ENCODE assay signal across 8 mouse cellular contexts in genomic region chr16:4877701-4878100, GRCm38 (mm10). TPM values are rescaled to one million over a fixed set of nuclear protein-coding genes. Genes with fewer than 3 reads are reported as not detected.
A peak's percentile ranks its signal among the peaks of the same experiment; 100 is the strongest.
DNase-seq lines count a peak whose midpoint lies in the region; ATAC-seq and TF ChIP-seq lines count a peak whose summit lies in the region.

No protein-coding gene starts in this region.

- H3K9ac ChIP-seq in liver, embryonic 12.5 days, result peak overlapping the region; percentile 93
- H3K9ac ChIP-seq in stomach, postnatal 0 days (ENCODE audit: low read length), result peak overlapping the region; percentile 92

- TF ChIP-seq POLR2A in thymus, adult 2 months (IDR thresholded peaks at IDR 0.05; ENCODE audit: control insufficient read depth, extremely low read depth, insufficient read depth, low read length, poor library complexity), result no peak

- TF ChIP-seq EP300 in stomach, postnatal 0 days (optimal IDR thresholded peaks at IDR 0.05), result no peak

- H3K4me3 ChIP-seq in thymus, adult 2 months (ENCODE audit: control insufficient read depth, insufficient read depth, low read length), result peak overlapping the region; percentile 30
- H3K4me3 ChIP-seq in liver, embryonic 12.5 days, result peak overlapping the region; percentile 87
- H3K4me3 ChIP-seq in stomach, postnatal 0 days (ENCODE audit: low read depth, low read length), result peak overlapping the region; percentile 89

- no peak for ATAC-seq in liver, embryonic 12.5 days
- ATAC-seq in stomach, postnatal 0 days (ENCODE audit: low FRiP score, low TSS enrichment), result no peak

- H3K36me3 ChIP-seq in thymus, adult 2 months (ENCODE audit: control insufficient read depth, insufficient read depth, low read length), result no peaks in the 10 kb centered on the region
- H3K36me3 ChIP-seq in liver, embryonic 12.5 days, result peaks cover 34% of the 10 kb centered on the region
- peaks cover 2% of the 10 kb centered on the region; the same call in 1 of the 2 replicates for H3K36me3 ChIP-seq in stomach, postnatal 0 days (ENCODE audit: control insufficient read depth, insufficient read depth, low read length)

- peak; percentile 94 for DNase-seq in heart, adult 11 months
- no peak for DNase-seq in heart, postnatal 25 days (ENCODE audit: low spot score)
- DNase-seq in thymus, adult 2 months, result no peak
- no peak for DNase-seq in thymus, postnatal 4 days
- DNase-seq in stomach, postnatal 0 days (ENCODE audit: low spot score), result no peak
- no peak for DNase-seq in left cerebral cortex, adult 11 months (ENCODE audit: low spot score)
- no peak for DNase-seq in kidney, adult 8-10 months

- TF ChIP-seq CTCF in thymus, adult 2 months (IDR thresholded peaks at IDR 0.05; ENCODE audit: borderline replicate concordance, control insufficient read depth, extremely low read depth, insufficient read depth, low read length, poor library complexity), result no peak
- TF ChIP-seq CTCF in stomach, postnatal 0 days (IDR thresholded peaks at IDR 0.05; ENCODE audit: low read depth), result no peak

- H3K9me3 ChIP-seq in liver, embryonic 12.5 days (replicated peaks), result no peaks in the 10 kb centered on the region
- no peaks in the 10 kb centered on the region for H3K9me3 ChIP-seq in stomach, postnatal 0 days (ENCODE audit: control insufficient read depth, low read length)

- peak overlapping the region; percentile 92 for H3K27ac ChIP-seq in thymus, adult 2 months (ENCODE audit: control insufficient read depth, insufficient read depth, low read length)
- H3K27ac ChIP-seq in liver, embryonic 12.5 days, result peak overlapping the region; percentile 99
- peak overlapping the region; percentile 99 for H3K27ac ChIP-seq in stomach, postnatal 0 days (replicated peaks)

- H3K4me1 ChIP-seq in thymus, adult 2 months (replicated peaks; ENCODE audit: control insufficient read depth, insufficient read depth, low read length), result peaks cover 34% of the 10 kb centered on the region
- peaks cover 80% of the 10 kb centered on the region for H3K4me1 ChIP-seq in liver, embryonic 12.5 days
- peaks cover 7% of the 10 kb centered on the region for H3K4me1 ChIP-seq in stomach, postnatal 0 days (replicated peaks; ENCODE audit: control insufficient read depth, insufficient read depth)

- H3K4me2 ChIP-seq in liver, embryonic 12.5 days, result peak overlapping the region; percentile 96
- peak overlapping the region; percentile 89 for H3K4me2 ChIP-seq in stomach, postnatal 0 days (replicated peaks; ENCODE audit: low read depth)

- H3K27me3 ChIP-seq in thymus, adult 2 months (ENCODE audit: control insufficient read depth, insufficient read depth, low read length), result no peaks in the 10 kb centered on the region
- H3K27me3 ChIP-seq in liver, embryonic 12.5 days (replicated peaks), result no peaks in the 10 kb centered on the region
- H3K27me3 ChIP-seq in stomach, postnatal 0 days (ENCODE audit: control insufficient read depth, insufficient read depth, low read length), result no peaks in the 10 kb centered on the region

- 41% methylated on average over 3 of the region's 3 CpGs for WGBS in thymus, adult 2 months
- 50% methylated on average over 3 of the region's 3 CpGs for WGBS in liver, embryonic 12.5 days (ENCODE audit: insufficient replicate concordance)
- 46% methylated on average over 3 of the region's 3 CpGs for WGBS in stomach, postnatal 0 days

- intact Hi-C loops in heart, postnatal 25 days (cut with DNase I), result loop anchor here (2.0 kb wide), 1 partner anchor 35 kb away; no protein-coding TSS in a partner anchor

RNA-seq across cellular contexts. Expression of gene Ubald1, which starts 2.4 kb away (rescaled TPM):
- total RNA-seq in heart, postnatal 25 days (2021), result 10 to 100 TPM; 20.2 to 20.9 TPM
- 92.4 and 107 TPM in 2 replicates for polyA plus RNA-seq in thymus, adult 2 months (2012; rRNA removed)
- polyA plus RNA-seq in liver, embryonic 12.5 days (2016; fragmentation: Nextera tagmentation; extraction: Ambion mirVana), result 14.7 and 16.8 TPM in 2 replicates
- polyA plus RNA-seq in stomach, postnatal 0 days (2015; fragmentation: Nextera tagmentation; extraction: Ambion mirVana), result 32.1 and 40.0 TPM in 2 replicates

RNA-seq across cellular contexts. Expression of gene Mgrn1, which starts 8.3 kb away (rescaled TPM):
- 100 to 1,000 TPM; 147 to 148 TPM for total RNA-seq in heart, postnatal 25 days (2021)
- polyA plus RNA-seq in thymus, adult 2 months (2012; rRNA removed), result 89.2 and 98.3 TPM in 2 replicates
- 29.8 and 31.1 TPM in 2 replicates for polyA plus RNA-seq in liver, embryonic 12.5 days (2016; fragmentation: Nextera tagmentation; extraction: Ambion mirVana)
- 43.0 and 44.0 TPM in 2 replicates for polyA plus RNA-seq in stomach, postnatal 0 days (2015; fragmentation: Nextera tagmentation; extraction: Ambion mirVana)

RNA-seq across cellular contexts. Expression of gene 4930562C15Rik, which starts 42.5 kb away (rescaled TPM):
- not detected for total RNA-seq in heart, postnatal 25 days (2021)
- 0.13 TPM in 1 of 2 replicates, not detected in the other for polyA plus RNA-seq in thymus, adult 2 months (2012; rRNA removed)
- polyA plus RNA-seq in liver, embryonic 12.5 days (2016; fragmentation: Nextera tagmentation; extraction: Ambion mirVana), result 0.13 and 0.16 TPM in 2 replicates
- polyA plus RNA-seq in stomach, postnatal 0 days (2015; fragmentation: Nextera tagmentation; extraction: Ambion mirVana), result 0.23 and 0.32 TPM in 2 replicates

Comparison
In these comparisons a context has a peak if more than half of its experiments do, and no peak if none do; other contexts are left out.
1. H3K4me3 ChIP-seq: peak in every context shown above with its lines; median percentile 89 in stomach, postnatal 0 days; 87 in liver, embryonic 12.5 days; 30 in thymus, adult 2 months.